Mouse (Mus musculus) liver, embryonic 14.5 days (tissue): Measurements from ENCODE around the gene Ntf3.

ENCODE experiments used
- CTCF ChIP-seq: IDR thresholded peaks from 2 replicates; pipeline ENCODE4 v1.5.1; 2016; ENCODE audit warnings: antibody characterized with exemption, low read depth, control low read depth
- EP300 ChIP-seq: IDR thresholded peaks from 2 replicates; pipeline ENCODE4 v1.6.1; 2016; ENCODE audit warnings: antibody characterized with exemption, low read depth

DNA sequence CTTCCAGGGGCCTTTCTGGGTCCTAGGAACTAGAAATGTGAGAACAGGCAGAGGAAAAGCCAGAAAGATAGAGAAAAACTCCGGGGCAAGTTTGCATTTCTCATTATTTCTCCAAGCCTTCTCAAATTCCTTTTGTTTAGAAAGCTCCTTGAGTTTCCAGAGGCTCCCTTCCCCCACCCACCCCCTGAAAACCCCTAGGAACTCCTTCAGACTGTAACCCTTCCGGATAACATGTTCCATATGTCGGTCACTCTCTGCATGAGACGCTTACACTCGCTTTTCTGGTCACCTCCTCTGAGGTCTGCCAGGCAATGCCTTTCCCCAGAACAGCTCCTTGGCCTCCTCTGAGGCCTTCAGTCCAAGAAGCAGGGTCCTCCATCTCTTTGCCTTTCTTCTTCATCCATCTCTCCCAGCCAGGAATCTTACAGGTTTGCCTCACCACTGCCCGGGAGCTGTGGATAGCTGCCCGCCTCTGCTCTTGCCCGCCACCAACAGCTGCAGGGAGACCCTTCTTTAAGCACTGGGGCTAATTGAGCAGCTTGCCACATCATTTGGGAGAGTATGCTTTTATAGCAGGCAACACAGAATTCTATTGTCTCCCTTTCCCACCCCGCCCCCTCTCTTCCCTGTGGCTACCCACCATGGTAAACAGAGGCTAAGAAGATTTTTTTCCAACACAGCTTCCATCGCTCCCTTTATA is 51.6 kb downstream of the Ntf3 start:
- TF ChIP-seq CTCF (no peak), EP300 (no peak)
